Mouse (Mus musculus) MEL (cell line): ENCODE measurements around the gene Ptpa. TPM values are rescaled to one million over a fixed set of nuclear protein-coding genes. Genes with fewer than 3 reads are reported as not detected.
A peak's percentile ranks its signal among the peaks of the same experiment; 100 is the strongest.

Experiments
- DNase-seq: peaks from one replicate; pipeline ENCODE4 v3.0.0; 2011; ENCODE audit warnings: low read depth, low spot score
- H3K27ac ChIP-seq: 2 replicates; pipeline ENCODE4 v1.5.1; 2012; ENCODE audit warnings: low read depth, mild to moderate bottlenecking, control low read depth, low read length, moderate library complexity; ENCODE audit not compliant: control insufficient read depth
- H3K27me3 ChIP-seq, 2 experiments: fragments of 150-350 bp in 1 of 2; sonication (generic) in 1 of 2; 2 replicates each; pipeline ENCODE4 v1.6.1; 2012; ENCODE audit warnings: low read length in 2 of 2, mild to moderate bottlenecking in 2 of 2, improper control_type of control experiment in 1 of 2, moderate library complexity in 1 of 2; ENCODE audit not compliant: insufficient read depth in 2 of 2, control insufficient read depth in 1 of 2
- H3K36me3 ChIP-seq, 2 experiments: 2 replicates each; pipeline ENCODE4 v1.6.1; 2012 to 2014; ENCODE audit warnings: low read length in 2 of 2, improper control_type of control experiment in 1 of 2, inconsistent platforms in 1 of 2, mild to moderate bottlenecking in 1 of 2; ENCODE audit not compliant: insufficient read depth in 2 of 2, control insufficient read depth in 1 of 2
- H3K4me1 ChIP-seq, 2 experiments: fragments of 150-350 bp in 1 of 2; sonication (generic) in 1 of 2; 2 replicates each; pipeline ENCODE4 v1.6.1; 2012; ENCODE audit warnings: low read length in 2 of 2, improper control_type of control experiment in 1 of 2, mild to moderate bottlenecking in 1 of 2; ENCODE audit not compliant: insufficient read depth in 2 of 2, control insufficient read depth in 1 of 2
- H3K4me3 ChIP-seq, 2 experiments: fragments of 150-350 bp in 1 of 2; sonication (generic) in 1 of 2; 2 replicates each; pipeline ENCODE4 v1.5.1; 2012; ENCODE audit warnings: low read depth in 2 of 2, low read length in 2 of 2, mild to moderate bottlenecking in 2 of 2, moderate library complexity in 2 of 2, control low read depth in 1 of 2, improper control_type of control experiment in 1 of 2; ENCODE audit not compliant: control insufficient read depth in 1 of 2, insufficient read depth in 1 of 2
- H3K79me2 ChIP-seq: 2 replicates; pipeline ENCODE4 v1.6.1; 2012; ENCODE audit warnings: mild to moderate bottlenecking, low read length, moderate library complexity; ENCODE audit not compliant: control insufficient read depth, poor library complexity, insufficient read depth
- H3K9ac ChIP-seq: 2 replicates; pipeline ENCODE4 v1.6.1; 2012; ENCODE audit warnings: low read depth, mild to moderate bottlenecking, control low read depth, low read length, moderate library complexity; ENCODE audit not compliant: control insufficient read depth, poor library complexity, severe bottlenecking
- H3K9me3 ChIP-seq: fragments of 150-350 bp; sonication (generic); replicated peaks from 2 replicates; pipeline ENCODE4 v1.6.1; 2012; ENCODE audit warnings: mild to moderate bottlenecking, low read length, improper control_type of control experiment, moderate library complexity; ENCODE audit not compliant: insufficient read depth
- CHD1 ChIP-seq: IDR thresholded peaks from 2 replicates; pipeline ENCODE4 v1.6.1; 2012; ENCODE audit warnings: low read depth, mild to moderate bottlenecking, inconsistent platforms, low read length, improper control_type of control experiment
- CTCF ChIP-seq, 3 experiments: IDR thresholded peaks in 2 of 3; conservative IDR thresholded peaks in 1 of 3; 2 replicates each; pipeline ENCODE4 v1.5.1; 2011 to 2012; ENCODE audit warnings: low read length in 3 of 3, low read depth in 2 of 3, mild to moderate bottlenecking in 2 of 3, improper control_type of control experiment in 1 of 3, inconsistent platforms in 1 of 3, mixed read lengths in 1 of 3, moderate library complexity in 1 of 3; ENCODE audit not compliant: control insufficient read depth in 1 of 3, insufficient read depth in 1 of 3, poor library complexity in 1 of 3, severe bottlenecking in 1 of 3
- E2F4 ChIP-seq: IDR thresholded peaks from 2 replicates; pipeline ENCODE4 v1.6.1; 2011; ENCODE audit warnings: low read depth, low read length, improper control_type of control experiment, borderline replicate concordance
- ELF1 ChIP-seq: IDR thresholded peaks from 2 replicates; pipeline ENCODE4 v1.6.1; 2014; ENCODE audit warnings: low read depth, mild to moderate bottlenecking, inconsistent platforms, low read length, improper control_type of control experiment, moderate library complexity
- ETS1 ChIP-seq: IDR thresholded peaks from 2 replicates; pipeline ENCODE4 v1.6.1; 2012; ENCODE audit warnings: low read depth, mild to moderate bottlenecking, inconsistent platforms, low read length, improper control_type of control experiment, moderate library complexity
- HCFC1 ChIP-seq: IDR thresholded peaks from 2 replicates; pipeline ENCODE4 v1.6.1; 2012; ENCODE audit warnings: low read depth, mild to moderate bottlenecking, inconsistent platforms, low read length, improper control_type of control experiment, moderate library complexity
- JUND ChIP-seq: IDR thresholded peaks from 2 replicates; pipeline ENCODE4 v1.6.1; 2011; ENCODE audit warnings: low read depth, mild to moderate bottlenecking, improper control_type of control experiment, low read length
- MAZ ChIP-seq: IDR thresholded peaks from 2 replicates; pipeline ENCODE4 v1.6.1; 2012; ENCODE audit warnings: low read depth, mild to moderate bottlenecking, inconsistent platforms, low read length, improper control_type of control experiment
- MEF2A ChIP-seq: IDR thresholded peaks from 2 replicates; pipeline ENCODE4 v1.6.1; 2014; ENCODE audit warnings: low read depth, mild to moderate bottlenecking, inconsistent platforms, low read length, improper control_type of control experiment; ENCODE audit not compliant: poor library complexity, insufficient replicate concordance, severe bottlenecking; ENCODE audit errors: extremely low read depth
- MXI1 ChIP-seq: IDR thresholded peaks from 2 replicates; pipeline ENCODE4 v1.6.1; 2011; ENCODE audit warnings: mild to moderate bottlenecking, low read depth, low read length, improper control_type of control experiment
- MYB ChIP-seq: IDR thresholded peaks from 2 replicates; pipeline ENCODE4 v1.6.1; 2011; ENCODE audit warnings: mild to moderate bottlenecking, low read depth, low read length, improper control_type of control experiment
- POLR2A ChIP-seq, 2 experiments: IDR thresholded peaks; 2 replicates each; pipeline ENCODE4 v1.6.1; 2011 to 2012; ENCODE audit warnings: low read length in 2 of 2, mild to moderate bottlenecking in 2 of 2, control low read depth in 1 of 2, improper control_type of control experiment in 1 of 2, low read depth in 1 of 2, moderate library complexity in 1 of 2; ENCODE audit not compliant: control insufficient read depth in 1 of 2, insufficient read depth in 1 of 2, poor library complexity in 1 of 2
- POLR2AphosphoS2 ChIP-seq: IDR thresholded peaks from 2 replicates; pipeline ENCODE4 v1.6.1; 2011; ENCODE audit warnings: low read length, improper control_type of control experiment
- POLR2AphosphoS5 ChIP-seq: IDR thresholded peaks from 2 replicates; pipeline ENCODE4 v1.6.1; 2012; ENCODE audit warnings: low read depth, borderline replicate concordance, mild to moderate bottlenecking, inconsistent platforms, low read length, moderate library complexity, mixed read lengths
- SMC3 ChIP-seq: IDR thresholded peaks from 2 replicates; pipeline ENCODE4 v1.6.1; 2011; ENCODE audit warnings: low read depth, low read length, improper control_type of control experiment
- TBP ChIP-seq: IDR thresholded peaks from 2 replicates; pipeline ENCODE4 v1.8.0; 2011; ENCODE audit warnings: low read depth, low read length, improper control_type of control experiment
- TCF12 ChIP-seq: IDR thresholded peaks from 2 replicates; pipeline ENCODE4 v1.6.1; 2014; ENCODE audit warnings: low read depth, mild to moderate bottlenecking, inconsistent platforms, low read length, improper control_type of control experiment, moderate library complexity
- UBTF ChIP-seq: IDR thresholded peaks from 2 replicates; pipeline ENCODE4 v1.6.1; 2012; ENCODE audit warnings: low read depth, mild to moderate bottlenecking, inconsistent platforms, low read length, improper control_type of control experiment, moderate library complexity, borderline replicate concordance; ENCODE audit not compliant: insufficient read depth
- USF1 ChIP-seq: IDR thresholded peaks from 2 replicates; pipeline ENCODE4 v1.6.1; 2014; ENCODE audit warnings: low read depth, mild to moderate bottlenecking, inconsistent platforms, low read length, improper control_type of control experiment, moderate library complexity
- USF2 ChIP-seq, 2 experiments: IDR thresholded peaks; 2 replicates each; pipeline ENCODE4 v1.6.1; 2011 to 2012; ENCODE audit warnings: improper control_type of control experiment in 2 of 2, low read length in 2 of 2, borderline replicate concordance in 1 of 2, inconsistent platforms in 1 of 2, low read depth in 1 of 2, mild to moderate bottlenecking in 1 of 2; ENCODE audit not compliant: insufficient read depth in 1 of 2
- ZKSCAN1 ChIP-seq: IDR thresholded peaks from 2 replicates; pipeline ENCODE4 v1.6.1; 2012; ENCODE audit warnings: low read depth, mild to moderate bottlenecking, inconsistent platforms, low read length, improper control_type of control experiment, moderate library complexity
- polyA plus RNA-seq, 2 experiments: library from polyadenylated mRNA; stranded (reverse) in 1 of 2; unstranded in 1 of 2; fragments of >175 nt in 1 of 2; fragments of >200 nt in 1 of 2; gene quantifications; 2 replicates each; pipeline versions ENCODE4 v1.2.1 to v1.2.4; 2012; ENCODE audit warnings: low replicate concordance in 2 of 2, low read depth in 1 of 2; ENCODE audit not compliant: insufficient read length in 2 of 2, insufficient read depth in 1 of 2, missing spikeins in 1 of 2
- total RNA-seq: library from RNA; depleted of rRNA; stranded (reverse); fragments of 300-350 nt; gene quantifications from 2 replicates; pipeline ENCODE4 v1.2.3, GENCODE M21; 2012

The Ptpa gene
- total and polyA plus RNA-seq, 3 experiments: 159 to 382 TPM; not detected in 1

DNA sequence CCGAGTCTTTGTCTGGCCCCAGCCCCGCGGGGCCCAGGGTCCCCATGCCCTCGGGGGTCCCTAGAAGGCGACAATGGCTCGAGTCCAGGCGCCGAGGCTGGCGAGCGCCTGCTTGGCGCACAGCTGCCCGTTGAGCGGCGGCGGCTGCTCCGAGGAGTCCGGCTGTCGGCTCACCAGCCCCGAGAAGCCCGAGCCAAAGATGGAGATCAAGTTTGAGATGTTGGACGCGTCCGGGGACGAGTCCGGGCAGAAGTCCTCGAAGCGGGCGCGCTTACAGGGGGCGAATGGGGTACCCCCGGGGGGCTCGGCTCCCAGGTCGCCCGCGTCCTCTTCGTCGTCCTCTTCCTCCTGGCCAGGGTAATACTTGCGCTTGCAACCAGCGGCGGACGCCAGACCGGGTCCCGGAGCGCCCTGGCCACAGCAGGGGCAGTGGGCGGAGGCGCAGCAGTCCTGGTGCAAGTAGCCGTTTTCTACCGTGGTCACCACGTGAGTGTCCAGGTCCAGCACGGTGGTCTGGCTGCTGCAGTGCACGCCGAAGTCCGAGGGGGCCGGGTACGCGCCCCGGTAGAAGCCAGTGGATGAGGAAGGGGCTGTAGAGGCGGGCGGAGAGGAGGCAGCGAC lies 57.0 kb downstream of the Ptpa start:
- H3K36me3 ChIP-seq: peaks cover 0 to 5% of the 10 kb centered on the region in 2 experiments; a peak in 2 of 4 replicates
- no peaks in the 10 kb centered on the region for H3K27me3 ChIP-seq
- peaks cover 0 to 12% of the 10 kb centered on the region in 2 experiments; a peak in 3 of 4 replicates for H3K4me1 ChIP-seq
- H3K9ac ChIP-seq: peak overlapping the region; percentile 78
- no peaks in the 10 kb centered on the region for H3K9me3 ChIP-seq
- H3K27ac ChIP-seq: peak overlapping the region; percentile 89; the same call in 1 of the 2 replicates
- H3K4me3 ChIP-seq: peak overlapping the region in 1 of 2 experiments; percentile 71; a peak in 2 of 4 replicates
- TF ChIP-seq JUND (no peak), POLR2AphosphoS5 (no peak), MAZ (no peak), USF2 (IDR thresholded peaks at IDR 0.05; ENCODE audit: borderline replicate concordance in 1 of 2, insufficient read depth in 1 of 2, low read depth in 1 of 2, low read length in 2 of 2) (no peak), ELF1 (no peak), USF1 (no peak), UBTF (no peak), TCF12 (no peak), MYB (no peak), CHD1 (no peak), SMC3 (no peak), MXI1 (no peak)
- no peaks in the 10 kb centered on the region for H3K79me2 ChIP-seq
- DNase-seq: no peak

DNA sequence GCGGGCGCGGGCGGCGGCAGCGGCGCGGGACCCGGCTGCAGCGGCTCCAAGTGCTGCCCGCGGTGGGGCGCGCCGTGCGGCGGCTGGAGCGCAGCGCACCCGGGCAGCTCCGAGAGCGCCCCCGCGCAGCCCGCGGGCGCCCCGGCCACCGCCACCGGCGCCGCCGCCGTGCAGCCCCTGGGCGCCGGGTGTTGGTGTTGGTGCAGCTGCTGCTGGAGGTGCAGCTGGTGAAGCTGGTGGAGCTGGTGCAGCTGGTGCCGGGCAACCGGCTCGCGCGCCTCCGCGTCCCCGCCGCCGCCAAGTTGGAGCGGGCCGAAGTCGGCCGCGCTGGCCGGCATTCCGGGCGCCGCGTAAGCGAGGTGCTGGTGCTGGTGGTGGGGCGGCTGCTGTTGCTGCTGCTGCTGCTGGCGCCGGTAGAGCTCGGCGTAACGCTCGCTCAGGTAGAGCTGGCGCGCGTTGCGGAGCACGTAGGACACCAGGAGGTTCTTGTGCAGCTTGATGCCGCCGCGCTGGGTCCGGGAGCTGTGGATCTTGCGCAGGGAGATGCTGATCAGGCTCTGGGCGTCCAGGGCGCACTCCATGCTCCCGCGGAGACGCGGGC lies 57.7 kb downstream of the Ptpa start:
- peaks cover 0 to 5% of the 10 kb centered on the region in 2 experiments; a peak in 2 of 4 replicates for H3K36me3 ChIP-seq
- peaks cover 0 to 12% of the 10 kb centered on the region in 2 experiments; a peak in 3 of 4 replicates for H3K4me1 ChIP-seq
- no peak overlapping the region for H3K9ac ChIP-seq
- H3K27me3 ChIP-seq: no peaks in the 10 kb centered on the region
- no peak overlapping the region for H3K27ac ChIP-seq
- H3K9me3 ChIP-seq: no peaks in the 10 kb centered on the region
- H3K79me2 ChIP-seq: no peaks in the 10 kb centered on the region
- TF ChIP-seq TBP: no peak
- no peak for TF ChIP-seq CTCF (IDR thresholded peaks at IDR 0.05 in 2 of 3, conservative IDR thresholded peaks at IDR 0.05 in 1 of 3; ENCODE audit: control insufficient read depth in 1 of 3, insufficient read depth in 1 of 3, low read depth in 2 of 3, low read length in 3 of 3, poor library complexity in 1 of 3, severe bottlenecking in 1 of 3)
- TF ChIP-seq POLR2AphosphoS5: no peak
- TF ChIP-seq MEF2A: no peak
- TF ChIP-seq MXI1: no peak
- TF ChIP-seq ETS1: no peak
- TF ChIP-seq HCFC1: no peak
- TF ChIP-seq POLR2A (IDR thresholded peaks at IDR 0.05; ENCODE audit: control insufficient read depth in 1 of 2, insufficient read depth in 1 of 2, low read depth in 1 of 2, low read length in 2 of 2, poor library complexity in 1 of 2): no peak
- TF ChIP-seq ZKSCAN1: no peak
- no peak for TF ChIP-seq POLR2AphosphoS2
- TF ChIP-seq MAZ: no peak
- TF ChIP-seq E2F4: no peak
- H3K4me3 ChIP-seq: no peak overlapping the region
- DNase-seq: no peak
